Mouse (Mus musculus) ZHBTc4 (cell line): ENCODE measurements at regions not wholly inside any gene's neighbourhood (a gene's known extent, or its start where the extent isn't known, plus 50 kb on each side); places are given as distances from the start of the nearest gene placed in this dataset.

Experiments used
- DNase-seq: peaks from one replicate; pipeline ENCODE4 v3.0.0-alpha.2; 2011; ENCODE audit warnings: low read depth, low spot score

DNA sequence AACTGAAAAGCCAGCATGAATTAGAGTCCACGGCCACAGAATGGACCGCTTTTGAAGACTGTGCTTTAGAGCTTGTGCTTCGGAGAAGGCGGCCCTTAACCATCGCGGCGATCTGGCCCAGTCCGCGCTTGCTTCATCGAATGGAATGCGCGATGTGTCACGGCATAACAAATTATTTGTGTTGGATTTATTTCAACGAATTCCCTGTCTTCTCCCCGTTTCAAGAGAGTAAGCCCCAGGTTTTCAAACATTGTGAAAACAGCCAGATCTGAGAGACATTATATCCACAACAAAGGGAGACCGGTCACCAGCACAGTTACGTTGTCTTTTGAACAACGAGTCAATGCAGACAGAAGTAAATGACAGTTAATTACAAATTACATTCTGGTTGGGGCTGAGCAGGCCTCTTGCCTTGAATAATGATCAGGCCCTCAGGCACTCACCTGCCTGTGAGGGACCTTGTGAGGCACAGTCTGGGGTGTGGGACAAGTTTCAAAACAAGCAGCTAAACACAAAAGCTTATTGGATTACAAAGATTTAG, 275.9 kb upstream of the Irx2 start:
- DNase-seq = peak; percentile 45

GRCm38 (mm10) chr13:72355297-72355696, 273.3 kb upstream of the Irx2 start:
- DNase-seq = no peak

DNA sequence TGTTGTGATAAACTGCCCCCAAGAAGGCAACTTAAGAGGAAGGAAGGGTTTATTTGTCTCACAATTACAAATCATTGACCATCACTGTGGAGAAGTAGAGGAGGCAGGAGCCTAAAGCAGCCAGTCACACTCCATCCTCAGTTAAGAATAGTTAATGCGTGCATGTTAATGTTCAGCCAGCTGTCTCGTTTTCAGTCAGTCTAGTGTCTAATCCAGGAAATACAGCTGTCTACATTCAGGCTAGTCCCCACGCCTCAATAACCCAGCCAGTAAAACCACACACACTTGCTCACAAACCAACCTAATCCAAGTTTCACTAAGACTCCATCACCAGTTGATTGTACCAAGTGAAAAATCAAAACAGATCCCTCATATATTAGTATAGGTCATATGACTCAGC, 272.8 kb upstream of the Irx2 start:
- no peak for DNase-seq

- no peak for DNase-seq
Observed at GRCm38 (mm10) chr13:72358243-72358904, 270.2 kb upstream of the Irx2 start.

GRCm38 (mm10) chr13:72365534-72366271, 262.9 kb upstream of the Irx2 start:
- no peak for DNase-seq

DNA sequence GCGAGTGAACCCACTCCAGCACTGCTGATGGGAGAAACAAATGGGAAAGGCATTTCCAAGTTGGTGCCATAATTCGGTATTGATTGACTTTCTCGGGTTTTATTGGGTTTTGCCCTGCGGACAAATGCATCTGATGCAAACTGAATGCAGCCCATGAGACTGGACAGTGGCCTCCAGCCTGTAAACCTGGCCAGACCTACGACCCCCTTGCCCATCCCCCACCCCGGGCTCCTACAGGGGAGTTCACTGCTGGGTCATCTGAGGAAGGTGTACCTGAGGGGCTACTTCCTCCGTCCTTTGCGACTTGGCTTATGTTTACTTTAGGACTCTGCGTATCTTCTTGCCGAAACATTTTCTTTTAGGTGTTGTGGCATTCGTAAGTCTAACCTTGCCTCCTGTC, 262.3 kb upstream of the Irx2 start:
- DNase-seq = no peak

DNA sequence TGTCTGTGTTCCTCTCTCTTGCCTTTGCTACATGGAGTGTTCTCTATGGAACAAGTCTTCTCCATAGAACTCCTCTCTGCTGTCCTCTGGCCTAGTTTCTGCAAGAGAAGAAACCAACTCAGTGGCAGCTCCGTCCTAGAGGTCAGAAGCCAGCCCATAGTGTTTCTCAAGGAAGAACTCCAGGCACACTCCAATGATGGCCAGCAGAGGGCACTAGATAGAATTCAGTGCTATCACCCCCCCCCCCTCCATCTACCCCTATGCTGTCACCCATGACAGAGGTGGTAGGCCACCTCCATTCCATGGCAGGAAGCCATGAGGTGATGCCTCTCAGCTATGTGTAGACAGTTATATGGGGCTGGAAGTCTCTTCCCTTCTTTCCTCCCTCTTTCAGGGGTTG, 258.5 kb upstream of the Irx2 start:
- peak; percentile 36 for DNase-seq

DNA sequence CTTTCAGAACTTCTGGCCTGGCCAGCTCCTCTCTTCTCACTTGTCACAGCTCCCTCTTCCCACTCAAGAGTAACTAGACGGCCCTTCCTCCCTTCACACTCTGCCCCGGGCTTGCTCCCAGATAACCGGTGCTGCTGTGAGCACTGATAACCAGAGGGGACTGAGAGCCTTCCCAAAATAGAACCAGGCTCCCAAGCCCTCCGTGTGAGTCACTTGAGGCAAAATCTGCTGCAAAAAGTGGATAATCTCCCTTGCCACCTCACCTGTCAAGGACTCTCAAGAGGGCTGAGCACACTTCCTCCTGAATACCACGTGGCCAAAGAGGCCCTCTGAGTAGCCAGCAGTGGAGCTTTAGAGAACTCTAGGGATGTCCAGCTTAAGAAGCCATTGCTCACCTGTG, 257.6 kb upstream of the Irx2 start:
- DNase-seq = no peak

- no peak for DNase-seq
Observed at GRCm38 (mm10) chr13:72393366-72393765, 235.3 kb upstream of the Irx2 start.

DNA sequence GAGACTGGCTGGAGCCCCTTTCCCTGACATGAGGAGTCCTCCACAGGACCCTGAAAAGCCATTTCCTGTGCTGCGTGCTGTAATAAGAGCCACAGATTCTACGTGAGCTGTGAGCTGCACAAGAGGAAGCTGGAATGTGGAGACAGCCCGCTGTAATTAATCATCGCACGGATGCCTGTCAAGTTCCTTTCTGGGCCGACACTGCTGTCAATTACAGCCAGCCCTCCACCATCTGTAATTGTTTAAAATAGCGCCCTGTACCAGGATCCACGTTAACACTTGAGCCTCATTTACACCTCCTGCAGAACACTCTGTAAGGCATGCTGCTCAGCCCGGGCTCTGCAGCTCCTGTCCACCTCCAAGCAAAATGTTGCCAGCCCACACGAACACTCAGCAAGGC, 227.9 kb upstream of the Irx2 start:
- no peak for DNase-seq

- DNase-seq = no peak
Observed at GRCm38 (mm10) chr13:72409238-72409965, 219.2 kb upstream of the Irx2 start.

DNA sequence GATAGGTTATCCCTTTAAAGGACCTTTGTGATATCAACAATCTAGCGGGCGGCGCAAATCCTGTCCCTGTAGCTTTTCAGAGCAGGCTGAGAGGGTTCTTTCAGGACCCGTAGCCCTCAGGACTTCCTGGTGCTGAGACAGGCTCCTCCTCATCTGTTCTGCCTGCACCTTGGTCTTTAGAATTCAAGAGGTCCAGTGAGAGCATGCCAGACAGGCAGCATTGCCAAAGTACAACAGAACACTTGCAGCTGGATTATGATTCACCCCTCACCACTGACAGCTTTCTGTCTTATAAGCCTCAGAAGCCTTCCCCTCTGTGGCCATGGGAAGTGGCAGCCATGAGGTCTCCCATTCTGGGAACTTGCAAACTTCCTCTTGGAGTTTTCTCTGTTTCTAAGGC, 216.0 kb upstream of the Irx2 start:
- no peak for DNase-seq

DNA sequence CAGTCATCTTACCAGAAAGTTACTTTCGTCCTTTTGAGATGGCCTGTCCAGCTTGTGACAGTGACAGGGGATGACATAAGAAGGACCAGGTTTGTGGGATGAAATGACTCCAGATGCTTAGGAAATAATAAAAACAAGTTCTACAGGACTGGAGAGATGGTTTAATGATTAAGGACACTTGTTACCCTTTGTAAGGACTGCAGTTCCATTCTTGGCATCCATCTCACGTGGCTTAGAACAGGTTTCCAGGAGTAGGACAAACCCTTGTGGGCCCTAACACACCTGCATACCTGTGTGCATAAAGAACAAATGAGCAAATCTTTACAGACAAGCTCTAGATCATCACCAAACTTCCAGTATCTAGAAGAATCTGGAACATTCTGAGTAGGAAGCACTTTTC, 211.6 kb upstream of the Irx2 start:
- DNase-seq = no peak

GRCm38 (mm10) chr13:72417816-72418215, 210.8 kb upstream of the Irx2 start:
- DNase-seq = no peak

- DNase-seq = no peak
Observed at GRCm38 (mm10) chr13:72418285-72418684, 210.3 kb upstream of the Irx2 start.

DNA sequence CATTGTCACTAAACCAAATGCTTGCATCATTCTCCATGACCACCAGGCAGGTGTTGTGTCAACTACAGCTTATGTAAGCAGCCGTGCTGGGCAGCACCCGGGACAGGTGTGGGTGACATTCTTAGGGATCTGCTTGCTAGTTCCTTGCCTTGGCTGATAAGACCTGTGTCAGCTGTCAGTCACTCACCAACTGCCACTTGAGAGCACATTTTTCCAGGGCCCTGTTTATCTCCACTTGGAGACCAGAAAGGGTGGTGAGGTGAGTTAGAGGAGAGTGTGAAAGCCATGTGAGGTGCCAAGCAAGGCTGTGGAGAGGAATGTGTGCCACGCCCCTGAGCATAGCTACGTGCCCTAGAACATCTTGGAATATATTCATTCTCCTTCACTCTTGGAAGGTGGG, 209.1 kb upstream of the Irx2 start:
- DNase-seq = peak; percentile 7

DNA sequence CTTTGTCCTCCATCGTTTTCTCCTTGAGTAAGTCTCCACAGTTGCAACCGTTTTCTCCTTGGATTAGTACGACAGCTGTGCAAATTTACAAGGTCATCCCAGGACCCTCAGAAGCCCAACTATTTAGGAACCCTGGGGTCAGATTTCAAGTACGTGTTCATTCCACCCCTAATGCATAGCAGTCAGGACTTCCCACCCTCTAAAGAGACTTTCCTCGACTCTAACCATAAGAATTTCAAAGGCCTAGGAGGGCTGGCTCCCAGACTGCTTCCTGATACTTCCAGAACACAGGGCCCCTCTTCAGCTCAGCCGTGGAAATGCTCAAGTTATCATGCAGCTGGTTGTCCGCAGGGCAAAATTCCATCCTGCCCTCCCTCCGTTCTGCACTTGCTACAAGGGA, 202.7 kb upstream of the Irx2 start:
- peak; percentile 4 for DNase-seq

DNA sequence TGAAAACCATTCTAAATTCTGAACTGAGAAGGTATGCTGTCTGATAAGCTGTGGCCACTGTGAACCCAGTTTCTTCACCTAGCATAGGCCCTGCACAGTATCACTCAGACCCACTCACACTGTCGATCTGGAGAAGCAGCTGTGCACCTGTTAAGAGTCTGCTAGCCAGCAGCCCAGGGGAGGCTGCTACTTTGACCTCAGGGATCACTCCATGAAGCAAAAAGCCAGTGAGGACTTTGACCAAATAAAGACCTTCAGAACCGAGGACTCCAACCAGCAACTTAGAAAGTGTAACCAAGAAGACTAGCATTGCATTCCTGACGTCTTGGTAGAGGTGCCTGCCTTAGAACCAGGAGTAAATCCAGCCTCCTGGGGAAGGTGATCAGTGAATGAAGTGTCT, 183.3 kb upstream of the Irx2 start:
- DNase-seq = no peak

DNA sequence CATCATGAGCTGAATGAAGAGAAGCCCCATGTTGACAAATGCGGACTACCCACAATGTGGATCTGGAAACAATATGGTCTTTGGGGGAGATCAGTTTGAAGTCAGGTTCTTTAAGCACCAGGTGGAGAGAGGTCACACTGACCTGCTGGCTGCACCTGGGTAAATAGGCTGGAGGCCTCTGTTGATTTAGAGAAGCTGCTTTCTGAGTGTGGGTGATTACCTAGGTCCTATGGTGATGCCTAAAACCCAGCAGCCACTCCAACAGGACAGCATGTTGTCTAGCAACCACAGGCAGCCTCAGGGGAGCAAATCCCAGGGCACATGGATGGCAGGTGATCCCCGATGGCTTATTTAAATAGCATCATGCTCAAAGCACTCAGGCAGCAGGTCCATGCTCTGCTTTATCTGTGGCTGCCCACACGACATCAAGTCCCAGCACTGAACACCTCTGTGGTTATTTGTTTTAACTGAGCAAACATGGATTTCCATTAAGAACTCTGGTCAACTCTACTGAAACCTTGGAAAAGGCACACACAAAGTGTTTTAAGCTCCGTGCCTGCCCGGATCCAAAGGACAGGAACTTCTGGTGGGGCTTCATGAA, 180.1 kb upstream of the Irx2 start:
- no peak for DNase-seq

DNA sequence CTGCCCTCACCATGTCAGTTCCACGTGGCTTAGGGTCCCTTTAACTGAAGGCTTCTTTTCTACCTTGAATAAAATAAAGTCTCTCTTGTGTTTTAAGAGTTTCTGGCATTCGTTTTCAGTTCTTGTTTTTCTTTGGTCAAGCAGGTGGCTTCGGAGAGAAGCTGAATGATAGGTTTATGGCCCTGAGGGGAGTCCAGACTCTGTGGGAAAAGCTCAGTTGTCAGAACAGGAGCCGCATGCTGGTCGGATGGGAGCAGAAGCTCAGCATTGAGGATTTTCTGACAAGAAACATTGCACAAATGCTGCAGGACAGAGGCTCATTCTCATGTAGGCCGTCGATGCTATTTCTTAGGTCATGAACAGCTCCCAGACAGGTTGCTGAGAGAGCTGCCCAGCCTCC, 133.3 kb upstream of the Irx2 start:
- DNase-seq = no peak

DNA sequence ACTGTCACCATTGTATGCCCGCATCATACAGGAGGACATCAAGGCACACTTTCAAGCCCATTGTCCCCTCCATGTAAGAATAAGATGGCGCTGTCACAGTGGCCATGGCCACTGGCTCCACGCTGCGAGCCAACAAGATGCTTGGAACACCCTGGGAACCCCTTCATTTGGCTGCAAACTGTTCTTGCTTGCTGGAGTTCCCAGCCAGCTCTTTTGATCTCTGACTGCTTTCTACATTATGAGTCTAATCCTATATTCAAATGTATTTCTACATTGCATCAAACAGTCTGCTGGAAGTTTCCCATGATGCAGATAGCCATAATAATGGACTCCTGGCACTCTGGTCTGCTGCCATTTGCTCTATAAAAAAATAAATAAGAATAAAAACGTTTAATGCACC, 131.6 kb upstream of the Irx2 start:
- peak; percentile 2 for DNase-seq

- DNase-seq = peak; percentile 30
Observed at GRCm38 (mm10) chr13:72497521-72497920, 131.1 kb upstream of the Irx2 start.
